Mouse (Mus musculus) kidney, embryonic 15.5 days (tissue): ENCODE results near the gene Nhej1. TPM values are rescaled to one million over a fixed set of nuclear protein-coding genes. Genes with fewer than 3 reads are reported as not detected.
A peak's percentile ranks its signal among the peaks of the same experiment; 100 is the strongest.

ENCODE experiments used
- ATAC-seq: fragments of 200-750 bp; cut with Nextera tagmentation; replicated peaks from 2 replicates; pipeline ENCODE4 v1.8.0; 2017; ENCODE audit warnings: moderate TSS enrichment; ENCODE audit not compliant: low FRiP score
- H3K27ac ChIP-seq: fragments of 300-500 bp; sonication (generic); 2 replicates; pipeline ENCODE4 v1.5.1; 2015; ENCODE audit warnings: mild to moderate bottlenecking, inconsistent platforms
- H3K27me3 ChIP-seq: fragments of 300-500 bp; sonication (generic); 2 replicates; pipeline ENCODE4 v1.6.1; 2015; ENCODE audit warnings: inconsistent platforms
- H3K36me3 ChIP-seq: fragments of 300-500 bp; sonication (generic); 2 replicates; pipeline ENCODE4 v1.6.1; 2015; ENCODE audit warnings: inconsistent platforms
- H3K4me1 ChIP-seq: fragments of 300-500 bp; sonication (generic); 2 replicates; pipeline ENCODE4 v1.6.1; 2015; ENCODE audit warnings: inconsistent platforms
- H3K4me2 ChIP-seq: fragments of 300-500 bp; sonication (generic); 2 replicates; pipeline ENCODE4 v1.6.1; 2015; ENCODE audit warnings: moderate library complexity, mild to moderate bottlenecking, inconsistent platforms
- H3K4me3 ChIP-seq: fragments of 300-500 bp; sonication (generic); replicated peaks from 2 replicates; pipeline ENCODE4 v1.5.1; 2015; ENCODE audit warnings: mild to moderate bottlenecking, inconsistent platforms
- H3K9ac ChIP-seq: fragments of 300-500 bp; sonication (generic); 2 replicates; pipeline ENCODE4 v1.6.1; 2015; ENCODE audit warnings: mild to moderate bottlenecking, inconsistent platforms
- H3K9me3 ChIP-seq: fragments of 300-500 bp; sonication (generic); replicated peaks from 2 replicates; pipeline ENCODE4 v1.6.1; 2016; ENCODE audit warnings: inconsistent platforms
- WGBS: fragments of 180-500 bp; shearing (Covaris S2); methylation state at CpG from one replicate; pipeline ENCODE4 v1.1.7; 2015; ENCODE audit warnings: mixed read lengths; 5-methylcytosine and 5-hydroxymethylcytosine counted together
- polyA plus RNA-seq: library from polyadenylated mRNA; unstranded; fragments of >200 nt; fragmentation: Nextera tagmentation; extraction: Ambion mirVana; gene quantifications from 2 replicates; pipeline ENCODE4 v1.2.1, GENCODE M21; 2015

Nhej1 gene
- polyA plus RNA-seq, 1 experiment from 2014 or later, result 10.6 TPM

- H3K9ac ChIP-seq, result no peak overlapping the region
- H3K36me3 ChIP-seq, result no peaks in the 10 kb centered on the region
- H3K9me3 ChIP-seq, result no peaks in the 10 kb centered on the region
- H3K4me2 ChIP-seq, result no peak overlapping the region
- no peak for ATAC-seq
- no peaks in the 10 kb centered on the region for H3K27me3 ChIP-seq
- H3K27ac ChIP-seq, result no peak overlapping the region
- WGBS, result 74% methylated on average over 7 of the region's 7 CpGs
- H3K4me1 ChIP-seq, result 0 out of 2 replicates have a peak, but pooled peaks cover 2% of the 10 kb centered on the region
- H3K4me3 ChIP-seq, result no peak overlapping the region
These were observed 73.6 kb downstream of the Nhej1 start for GRCm38 (mm10) chr1:75051428-75051827.

- 0 out of 2 replicates have a peak, but pooled peaks cover under 1% of the 10 kb centered on the region for H3K27me3 ChIP-seq
- no peak overlapping the region for H3K4me2 ChIP-seq
- H3K4me1 ChIP-seq, result 0 out of 2 replicates have a peak, but pooled peaks cover 2% of the 10 kb centered on the region
- no peaks in the 10 kb centered on the region for H3K9me3 ChIP-seq
- H3K36me3 ChIP-seq, result no peaks in the 10 kb centered on the region
- WGBS, result 79% methylated on average over 2 of the region's 2 CpGs
- no peak overlapping the region for H3K27ac ChIP-seq
- no peak overlapping the region for H3K9ac ChIP-seq
- no peak overlapping the region for H3K4me3 ChIP-seq
- no peak for ATAC-seq
These were observed 76.4 kb downstream of the Nhej1 start for GRCm38 (mm10) chr1:75048571-75048970.

GRCm38 (mm10) chr1:75048041-75048440 is 77.0 kb downstream of the Nhej1 start:
- 0 out of 2 replicates have a peak, but pooled peaks cover 2% of the 10 kb centered on the region for H3K4me1 ChIP-seq
- H3K27me3 ChIP-seq, result 0 out of 2 replicates have a peak, but pooled peaks cover 3% of the 10 kb centered on the region

GRCm38 (mm10) chr1:75040429-75040828 is 84.6 kb downstream of the Nhej1 start:
- Histone ChIP-seq H3K27ac (no peak overlapping the region), H3K9me3 (no peaks in the 10 kb centered on the region), H3K4me1 (no peaks in the 10 kb centered on the region), H3K4me3 (no peak overlapping the region), H3K27me3 (0 out of 2 replicates have a peak, but pooled peaks cover 3% of the 10 kb centered on the region), H3K36me3 (no peaks in the 10 kb centered on the region), H3K4me2 (no peak overlapping the region), H3K9ac (no peak overlapping the region)
- WGBS, result 36% methylated on average over 7 of the region's 7 CpGs
- ATAC-seq, result no peak

More at GRCm38 (mm10) chr1:75048041-75048440, 77.0 kb downstream of the Nhej1 start:
- H3K9me3 ChIP-seq, result no peaks in the 10 kb centered on the region
- no peak for ATAC-seq
- H3K4me2 ChIP-seq, result no peak overlapping the region
- WGBS, result 64% methylated on average over 4 of the region's 4 CpGs
- no peak overlapping the region for H3K27ac ChIP-seq
- H3K4me3 ChIP-seq, result no peak overlapping the region
- H3K36me3 ChIP-seq, result no peaks in the 10 kb centered on the region
- no peak overlapping the region for H3K9ac ChIP-seq

- WGBS, result 88% methylated on average over 10 of the region's 10 CpGs
- no peak overlapping the region for H3K27ac ChIP-seq
- no peak for ATAC-seq
These were observed 93.0 kb downstream of the Nhej1 start for GRCm38 (mm10) chr1:75032041-75032440.

GRCm38 (mm10) chr1:75027061-75027779 is 97.8 kb downstream of the Nhej1 start:
- ATAC-seq, result no peak
- no peaks in the 10 kb centered on the region for H3K9me3 ChIP-seq
- WGBS, result 45% methylated on average over 2 of the region's 2 CpGs
- no peak overlapping the region for H3K4me2 ChIP-seq
- H3K9ac ChIP-seq, result no peak overlapping the region
- no peaks in the 10 kb centered on the region for H3K36me3 ChIP-seq
- no peaks in the 10 kb centered on the region for H3K27me3 ChIP-seq
- H3K27ac ChIP-seq, result no peak overlapping the region
- no peak overlapping the region for H3K4me3 ChIP-seq
- 0 out of 2 replicates have a peak, but pooled peaks cover 2% of the 10 kb centered on the region for H3K4me1 ChIP-seq

More at GRCm38 (mm10) chr1:75032041-75032440, 93.0 kb downstream of the Nhej1 start:
- Histone ChIP-seq H3K4me2 (no peak overlapping the region), H3K9ac (no peak overlapping the region), H3K36me3 (no peaks in the 10 kb centered on the region), H3K9me3 (no peaks in the 10 kb centered on the region), H3K27me3 (no peaks in the 10 kb centered on the region), H3K4me3 (no peak overlapping the region), H3K4me1 (no peaks in the 10 kb centered on the region)

- Histone ChIP-seq H3K9ac (no peak overlapping the region), H3K4me2 (no peak overlapping the region), H3K27ac (no peak overlapping the region), H3K27me3 (no peaks in the 10 kb centered on the region), H3K4me1 (0 out of 2 replicates have a peak, but pooled peaks cover 3% of the 10 kb centered on the region), H3K9me3 (no peaks in the 10 kb centered on the region), H3K4me3 (no peak overlapping the region), H3K36me3 (no peaks in the 10 kb centered on the region)
- no peak for ATAC-seq
- 72% methylated on average over 7 of the region's 7 CpGs for whole genome bisulfite sequencing
These were observed 100.4 kb downstream of the Nhej1 start for GRCm38 (mm10) chr1:75024419-75025199.

GRCm38 (mm10) chr1:75022216-75022615 is 102.8 kb downstream of the Nhej1 start:
- Histone ChIP-seq H3K27me3 (no peaks in the 10 kb centered on the region), H3K36me3 (no peaks in the 10 kb centered on the region), H3K9ac (no peak overlapping the region), H3K4me3 (no peak overlapping the region), H3K4me2 (no peak overlapping the region), H3K4me1 (0 out of 2 replicates have a peak, but pooled peaks cover 3% of the 10 kb centered on the region), H3K9me3 (no peaks in the 10 kb centered on the region), H3K27ac (no peak overlapping the region)
- WGBS, result 73% methylated on average over 5 of the region's 5 CpGs
- ATAC-seq, result no peak

GRCm38 (mm10) chr1:75016846-75017245 is 108.2 kb downstream of the Nhej1 start:
- Histone ChIP-seq H3K9ac (no peak overlapping the region), H3K4me1 (peaks cover 27% of the 10 kb centered on the region), H3K36me3 (no peaks in the 10 kb centered on the region), H3K4me3 (no peak overlapping the region), H3K27me3 (no peaks in the 10 kb centered on the region), H3K9me3 (no peaks in the 10 kb centered on the region), H3K27ac (no peak overlapping the region), H3K4me2 (no peak overlapping the region)
- 4% methylated on average over 6 of the region's 6 CpGs for WGBS
- no peak for ATAC-seq

GRCm38 (mm10) chr1:75015551-75016265 is 109.3 kb downstream of the Nhej1 start:
- Histone ChIP-seq H3K4me3 (no peak overlapping the region), H3K9ac (no peak overlapping the region), H3K9me3 (no peaks in the 10 kb centered on the region), H3K27ac (peak overlapping the region; percentile 18; the same call in 1 of the 2 replicates), H3K4me2 (peak overlapping the region; percentile 33), H3K27me3 (no peaks in the 10 kb centered on the region), H3K4me1 (peaks cover 27% of the 10 kb centered on the region), H3K36me3 (no peaks in the 10 kb centered on the region)
- ATAC-seq, result peak; percentile 64; the same call in 1 of the 2 replicates
- 14% methylated on average over 13 of the region's 13 CpGs for WGBS

GRCm38 (mm10) chr1:75014210-75014845 is 110.7 kb downstream of the Nhej1 start:
- H3K9me3 ChIP-seq, result no peaks in the 10 kb centered on the region
- H3K4me2 ChIP-seq, result no peak overlapping the region
- 7% methylated on average over 5 of the region's 5 CpGs for WGBS
- ATAC-seq, result peak; percentile 18; the same call in 1 of the 2 replicates
- H3K4me1 ChIP-seq, result peaks cover 27% of the 10 kb centered on the region
- no peaks in the 10 kb centered on the region for H3K27me3 ChIP-seq
- no peaks in the 10 kb centered on the region for H3K36me3 ChIP-seq
- H3K27ac ChIP-seq, result no peak overlapping the region; the same call in 1 of the 2 replicates
- H3K4me3 ChIP-seq, result no peak overlapping the region
- H3K9ac ChIP-seq, result no peak overlapping the region
